Mouse (Mus musculus) embryonic facial prominence, embryonic 14.5 days (tissue): ENCODE measurements around the gene Slc25a11. TPM values are rescaled to one million over a fixed set of nuclear protein-coding genes. Genes with fewer than 3 reads are reported as not detected.

Source experiments
- ATAC-seq: fragments of 200-750 bp; cut with Nextera tagmentation; 2 replicates; pipeline ENCODE4 v1.8.0; 2017; ENCODE audit warnings: low read depth, moderate number of reproducible peaks, moderate TSS enrichment
- DNase-seq: peaks from one replicate; pipeline ENCODE4 v3.0.0-alpha.2; 2015; ENCODE audit warnings: low spot score
- H3K27ac ChIP-seq: fragments of 300-500 bp; sonication (generic); replicated peaks from 2 replicates; pipeline ENCODE4 v1.5.1; 2014; ENCODE audit warnings: low read depth, mild to moderate bottlenecking, low read length, moderate library complexity
- H3K27me3 ChIP-seq: fragments of 300-500 bp; sonication (generic); replicated peaks from 2 replicates; pipeline ENCODE4 v1.6.1; 2014; ENCODE audit warnings: low read length; ENCODE audit not compliant: control insufficient read depth, insufficient read depth
- H3K36me3 ChIP-seq: fragments of 300-500 bp; sonication (generic); 2 replicates; pipeline ENCODE4 v1.6.1; 2014; ENCODE audit warnings: low read length, mixed read lengths; ENCODE audit not compliant: control insufficient read depth, insufficient read depth
- H3K4me1 ChIP-seq: fragments of 300-500 bp; sonication (generic); 2 replicates; pipeline ENCODE4 v1.6.1; 2014; ENCODE audit warnings: antibody characterized with exemption, low read length; ENCODE audit not compliant: control insufficient read depth, insufficient read depth
- H3K4me2 ChIP-seq: fragments of 300-500 bp; sonication (generic); 2 replicates; pipeline ENCODE4 v1.6.1; 2014; ENCODE audit warnings: low read depth, mild to moderate bottlenecking, low read length, moderate library complexity, mixed read lengths
- H3K4me3 ChIP-seq: fragments of 300-500 bp; sonication (generic); 2 replicates; pipeline ENCODE4 v1.5.1; 2014; ENCODE audit warnings: low read depth, mild to moderate bottlenecking, low read length
- H3K9ac ChIP-seq: fragments of 300-500 bp; sonication (generic); 2 replicates; pipeline ENCODE4 v1.6.1; 2014; ENCODE audit warnings: low read depth, mild to moderate bottlenecking, low read length, moderate library complexity, mixed read lengths
- H3K9me3 ChIP-seq: fragments of 300-500 bp; sonication (generic); 2 replicates; pipeline ENCODE4 v1.6.1; 2016; ENCODE audit warnings: low read length; ENCODE audit not compliant: control insufficient read depth
- WGBS: fragments of 180-500 bp; shearing (Covaris S2); extraction: QIAGEN DNeasy Blood & Tissue Kit; methylation state at CpG from one replicate; pipeline ENCODE4 v1.1.7; 2014; 5-methylcytosine and 5-hydroxymethylcytosine counted together
- polyA plus RNA-seq: library from polyadenylated mRNA; unstranded; fragments of >200 nt; fragmentation: Nextera tagmentation; extraction: Ambion mirVana; gene quantifications from 2 replicates; pipeline ENCODE4 v1.2.1, GENCODE M21; 2014

Slc25a11 gene
- polyA plus RNA-seq, 1 experiment from 2014 or later, result 147 TPM

GRCm38 (mm10) chr11:70671333-70672047 is 24.2 kb upstream of the Slc25a11 start:
- WGBS, result 87% methylated on average over 16 of the region's 16 CpGs
- no peaks in the 10 kb centered on the region for H3K9me3 ChIP-seq
- H3K4me1 ChIP-seq, result peaks cover 10% of the 10 kb centered on the region
- no peaks in the 10 kb centered on the region for H3K27me3 ChIP-seq
- H3K4me2 ChIP-seq, result no peak overlapping the region
- H3K9ac ChIP-seq, result no peak overlapping the region
- H3K36me3 ChIP-seq, result peaks cover 36% of the 10 kb centered on the region
- no peak overlapping the region; the same call in 1 of the 2 replicates for H3K4me3 ChIP-seq
- no peak overlapping the region for H3K27ac ChIP-seq
- DNase-seq, result no peak
- ATAC-seq, result no peak

- H3K27ac ChIP-seq, result peak overlapping the region; percentile 96
- H3K4me1 ChIP-seq, result peaks cover 10% of the 10 kb centered on the region
- ATAC-seq (no peak), DNase-seq (no peak)
- peak overlapping the region; percentile 74 for H3K9ac ChIP-seq
- 43% methylated on average over 14 of the region's 14 CpGs for WGBS
- H3K4me2 ChIP-seq, result peak overlapping the region; percentile 70
- H3K36me3 ChIP-seq, result peaks cover 32% of the 10 kb centered on the region
- H3K27me3 ChIP-seq, result no peaks in the 10 kb centered on the region
- peak overlapping the region; percentile 62 for H3K4me3 ChIP-seq
- no peaks in the 10 kb centered on the region for H3K9me3 ChIP-seq
Observed at GRCm38 (mm10) chr11:70670483-70670882, 23.2 kb upstream of the Slc25a11 start.

- Histone ChIP-seq H3K27ac (peak overlapping the region; percentile 96), H3K9ac (peak overlapping the region; percentile 74), H3K27me3 (no peaks in the 10 kb centered on the region), H3K4me2 (peak overlapping the region; percentile 70), H3K9me3 (no peaks in the 10 kb centered on the region), H3K4me1 (peaks cover 10% of the 10 kb centered on the region), H3K36me3 (peaks cover 32% of the 10 kb centered on the region), H3K4me3 (peak overlapping the region; percentile 62)
- WGBS, result 1% methylated on average over 31 of the region's 31 CpGs
- ATAC-seq, result peak; percentile 15
- DNase-seq, result peak; percentile 92
Observed at GRCm38 (mm10) chr11:70669582-70670345, 22.5 kb upstream of the Slc25a11 start.

GRCm38 (mm10) chr11:70668771-70669505 is 21.7 kb upstream of the Slc25a11 start, which contains the start of gene Spag7:
Spag7 (minus strand) TSS chr11:70669416.
- H3K9ac ChIP-seq, result peak within 1 kb of the TSS; percentile 74
- peak within 1 kb of the TSS; percentile 70 for H3K4me2 ChIP-seq
- peak within 1 kb of the TSS; percentile 96 for H3K27ac ChIP-seq
- H3K4me3 ChIP-seq, result peak within 1 kb of the TSS; percentile 62
- under 1% methylated on average over 43 of the region's 44 CpGs for WGBS
- H3K36me3 ChIP-seq, result peaks cover 33% of the 10 kb centered on the region
- no peaks in the 10 kb centered on the region for H3K9me3 ChIP-seq
- H3K4me1 ChIP-seq, result peaks cover 10% of the 10 kb centered on the region
- peak; percentile 100 for DNase-seq
- no peaks in the 10 kb centered on the region for H3K27me3 ChIP-seq
- peak; percentile 96 for ATAC-seq

- Histone ChIP-seq H3K9ac (peak overlapping the region; percentile 65), H3K36me3 (peaks cover 32% of the 10 kb centered on the region), H3K27me3 (no peaks in the 10 kb centered on the region), H3K27ac (peak overlapping the region; percentile 77), H3K4me1 (peaks cover 10% of the 10 kb centered on the region), H3K4me3 (peak overlapping the region; percentile 62), H3K4me2 (peak overlapping the region; percentile 70), H3K9me3 (no peaks in the 10 kb centered on the region)
- DNase-seq (no peak), ATAC-seq (peak; percentile 59)
- WGBS, result 1% methylated on average over 15 of the region's 15 CpGs
Observed at GRCm38 (mm10) chr11:70668335-70668770, 21.1 kb upstream of the Slc25a11 start.

GRCm38 (mm10) chr11:70667271-70668150 is 20.2 kb upstream of the Slc25a11 start:
- H3K4me2 ChIP-seq, result peak overlapping the region; percentile 70
- peaks cover 40% of the 10 kb centered on the region for H3K36me3 ChIP-seq
- H3K4me3 ChIP-seq, result peak overlapping the region; percentile 62
- H3K9me3 ChIP-seq, result no peaks in the 10 kb centered on the region
- DNase-seq, result no peak
- peak overlapping the region; percentile 65 for H3K9ac ChIP-seq
- WGBS, result 48% methylated on average over 14 of the region's 14 CpGs
- no peak for ATAC-seq
- no peaks in the 10 kb centered on the region for H3K27me3 ChIP-seq
- H3K4me1 ChIP-seq, result peaks cover 10% of the 10 kb centered on the region
- H3K27ac ChIP-seq, result peak overlapping the region; percentile 77

- no peak for ATAC-seq
- no peak for DNase-seq
- H3K9me3 ChIP-seq, result no peaks in the 10 kb centered on the region
- H3K36me3 ChIP-seq, result peaks cover 48% of the 10 kb centered on the region
- no peaks in the 10 kb centered on the region for H3K27me3 ChIP-seq
- H3K27ac ChIP-seq, result no peak overlapping the region
- 95% methylated on average over 8 of the region's 8 CpGs for WGBS
- H3K4me3 ChIP-seq, result no peak overlapping the region
- no peak overlapping the region for H3K9ac ChIP-seq
- H3K4me2 ChIP-seq, result no peak overlapping the region
- peaks cover 10% of the 10 kb centered on the region for H3K4me1 ChIP-seq
Observed at GRCm38 (mm10) chr11:70666687-70667086, 19.4 kb upstream of the Slc25a11 start.
